Mouse (Mus musculus) Muller cell, postnatal 12 days (primary cell): ENCODE data around the gene Zfp579.
"Not testable (repeated sequence)": the region's sequence is repeated elsewhere in the genome, so short reads cannot be mapped to it uniquely, and the experiment has no call there.

ENCODE experiments used
- DNase-seq: peaks from one replicate; pipeline ENCODE4 v3.0.0-alpha.2; 2015; ENCODE audit errors: inconsistent ontology term

The Zfp579 gene

DNA sequence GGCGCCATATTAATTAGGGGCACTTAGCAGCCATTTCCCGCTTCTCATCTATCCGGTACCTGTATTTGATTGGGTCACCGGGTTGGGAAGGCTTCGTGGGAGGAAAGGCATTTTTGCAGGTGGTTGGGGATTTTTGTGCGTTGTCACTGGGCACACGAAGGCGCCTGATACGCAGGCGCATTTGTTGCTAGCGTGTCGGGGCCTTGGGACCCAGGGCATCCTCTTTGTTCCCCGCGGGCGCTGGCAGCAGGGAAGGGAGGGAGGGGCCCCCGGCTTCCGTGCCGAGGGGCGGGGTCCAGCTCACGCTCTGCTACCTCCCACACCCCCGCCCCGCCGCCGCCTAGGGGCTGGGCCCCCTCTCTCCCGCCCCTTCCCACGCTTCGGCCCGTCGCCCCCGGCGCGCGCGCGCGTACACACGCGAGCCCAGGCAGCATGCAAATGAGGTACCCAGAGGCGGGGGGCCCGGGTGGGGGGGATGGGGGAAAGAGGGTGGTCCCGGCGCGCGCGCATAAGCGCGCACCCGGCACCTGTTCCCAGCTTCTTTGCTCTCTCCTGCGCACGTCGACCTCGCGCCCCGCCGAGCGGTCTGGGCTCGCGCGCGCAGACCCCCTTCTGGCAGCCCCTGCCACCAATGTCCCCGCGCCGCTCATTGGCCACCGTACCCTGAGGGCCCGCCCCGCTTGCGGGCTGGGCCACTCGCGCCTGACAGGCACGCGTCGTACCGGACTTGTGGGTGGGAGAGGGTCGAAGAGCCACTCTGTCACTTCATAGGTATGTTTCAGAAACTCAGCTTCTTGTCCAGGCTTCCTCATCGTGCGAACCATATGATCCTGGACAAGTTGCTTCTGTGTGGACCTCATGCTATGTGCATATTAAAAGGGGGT is 19.4 kb upstream of the Zfp579 start, which contains the start of gene Gm44973:
TSS of gene Gm44973 (plus strand) at position 379 of the 884 bp plus-strand sequence.
- peak; percentile 98 for DNase-seq

DNA sequence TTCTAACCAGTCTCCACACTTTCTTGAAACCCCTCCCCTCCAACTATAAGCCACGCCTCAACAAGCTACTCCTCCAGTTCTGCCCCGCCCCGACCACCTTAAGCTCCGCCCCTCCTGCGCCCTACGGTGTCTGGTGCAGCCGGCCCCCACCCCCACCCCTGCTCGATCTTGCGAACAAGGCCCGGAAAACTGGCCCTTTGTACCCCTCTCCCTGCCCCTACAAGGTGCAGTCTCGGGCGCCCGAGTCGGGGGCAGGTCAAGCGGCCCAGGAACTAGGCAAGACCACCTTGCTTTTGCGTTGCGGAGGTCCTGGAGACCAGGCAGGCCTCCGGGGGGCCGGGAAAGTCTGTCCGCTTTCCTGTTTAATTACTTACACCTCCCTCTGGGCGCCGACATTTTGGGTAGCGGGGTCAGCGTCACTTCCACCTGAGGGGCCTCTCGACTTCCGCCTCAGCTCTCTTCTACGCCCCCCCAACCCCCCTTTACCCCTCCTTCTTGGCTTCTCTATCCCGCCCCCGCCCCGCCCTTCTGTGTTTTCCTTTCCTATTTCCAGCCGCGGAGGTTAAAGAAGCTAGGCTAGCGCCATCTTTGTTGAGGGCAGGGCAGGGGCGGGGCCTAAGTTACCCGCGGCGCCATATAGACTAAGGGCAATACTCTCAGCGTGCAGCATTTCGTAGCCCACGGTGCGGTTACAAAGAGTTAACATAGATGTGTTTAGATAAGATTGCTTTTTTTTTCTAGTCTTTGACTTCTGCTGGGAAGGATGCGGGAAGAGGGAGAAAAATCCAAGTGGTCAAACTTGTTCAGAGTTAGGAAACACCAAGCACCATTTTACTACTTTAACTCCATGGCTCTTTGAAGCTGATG is 18.5 kb upstream of the Zfp579 start, which contains the start of the genes Zfp524 and Fiz1:
TSS of gene Zfp524 (plus strand) at position 165 of the 867 bp plus-strand sequence.
TSS of gene Fiz1 (minus strand) at position 447 of the 867 bp plus-strand sequence.
- DNase-seq = peak; percentile 100

DNA sequence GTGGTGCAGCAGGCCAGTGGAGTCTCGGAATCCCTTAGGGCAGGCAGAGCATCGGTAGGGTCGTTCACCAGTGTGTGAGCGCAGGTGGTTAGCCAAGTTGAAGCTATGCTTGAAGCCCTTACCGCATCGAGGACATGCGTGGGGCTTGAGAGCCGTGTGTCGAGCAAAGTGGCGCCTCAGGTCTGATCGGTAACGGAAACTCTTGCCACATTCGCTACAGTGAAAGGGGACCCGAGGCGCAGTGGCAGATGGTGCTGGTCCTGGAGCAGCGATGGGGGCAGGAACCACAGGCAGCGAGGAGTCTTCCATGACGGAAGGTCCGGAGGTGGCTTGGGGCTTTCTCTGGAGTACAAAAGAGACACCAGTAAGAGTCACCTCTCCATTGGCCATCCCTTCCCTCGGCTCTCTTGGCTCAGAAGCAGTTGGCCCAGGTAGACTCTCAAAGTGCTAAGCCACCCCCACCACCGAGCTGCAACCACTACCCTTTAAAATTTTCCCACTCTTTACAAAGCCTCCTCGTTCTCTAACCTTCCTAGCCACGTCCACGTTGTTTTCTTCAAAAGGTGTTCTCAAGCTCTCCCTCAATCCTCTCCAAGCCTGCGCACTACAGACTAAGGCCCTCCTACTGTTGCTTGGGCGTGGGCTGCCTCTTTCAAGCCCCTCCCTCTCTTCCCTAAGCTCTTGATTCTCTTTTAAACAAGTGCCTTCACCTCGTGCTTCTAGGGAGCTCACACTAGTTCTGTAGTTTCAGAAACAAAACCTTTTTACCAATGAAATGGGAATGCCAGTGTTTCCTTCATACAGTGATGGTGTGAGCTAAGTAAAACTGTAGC is 16.9 kb upstream of the Zfp579 start:
- DNase-seq = no peak

- no peak for DNase-seq
Measured at GRCm38 (mm10) chr7:5008229-5008628, 12.3 kb upstream of the Zfp579 start.

- DNase-seq = not testable (repeated sequence)
Measured at GRCm38 (mm10) chr7:5002876-5003275, 6.9 kb upstream of the Zfp579 start.

GRCm38 (mm10) chr7:4999876-5000275 is 3.9 kb upstream of the Zfp579 start:
- no peak for DNase-seq

DNA sequence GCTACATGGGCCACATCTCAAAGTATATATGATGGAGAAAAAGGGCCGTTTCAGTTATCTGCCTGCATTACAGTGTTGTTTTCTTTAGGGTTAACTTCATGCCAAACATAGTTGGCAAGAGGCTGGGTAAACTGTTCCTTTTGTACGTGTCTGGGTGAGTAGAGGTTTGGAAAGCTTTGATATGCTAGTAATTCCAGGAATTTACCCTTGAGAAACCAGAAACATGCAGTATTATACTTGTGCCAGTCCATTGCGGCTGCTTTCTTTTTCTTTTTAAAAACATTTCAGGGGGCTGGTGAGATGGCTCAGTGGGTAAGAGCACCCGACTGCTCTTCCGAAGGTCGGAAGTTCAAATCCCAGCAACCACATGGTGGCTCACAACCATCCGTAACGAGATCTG is 976 bp upstream of the Zfp579 start:
- DNase-seq = peak; percentile 88

GRCm38 (mm10) chr7:4995268-4996002 is 523 bp downstream of the Zfp579 start:
- DNase-seq = peak; percentile 7

DNA sequence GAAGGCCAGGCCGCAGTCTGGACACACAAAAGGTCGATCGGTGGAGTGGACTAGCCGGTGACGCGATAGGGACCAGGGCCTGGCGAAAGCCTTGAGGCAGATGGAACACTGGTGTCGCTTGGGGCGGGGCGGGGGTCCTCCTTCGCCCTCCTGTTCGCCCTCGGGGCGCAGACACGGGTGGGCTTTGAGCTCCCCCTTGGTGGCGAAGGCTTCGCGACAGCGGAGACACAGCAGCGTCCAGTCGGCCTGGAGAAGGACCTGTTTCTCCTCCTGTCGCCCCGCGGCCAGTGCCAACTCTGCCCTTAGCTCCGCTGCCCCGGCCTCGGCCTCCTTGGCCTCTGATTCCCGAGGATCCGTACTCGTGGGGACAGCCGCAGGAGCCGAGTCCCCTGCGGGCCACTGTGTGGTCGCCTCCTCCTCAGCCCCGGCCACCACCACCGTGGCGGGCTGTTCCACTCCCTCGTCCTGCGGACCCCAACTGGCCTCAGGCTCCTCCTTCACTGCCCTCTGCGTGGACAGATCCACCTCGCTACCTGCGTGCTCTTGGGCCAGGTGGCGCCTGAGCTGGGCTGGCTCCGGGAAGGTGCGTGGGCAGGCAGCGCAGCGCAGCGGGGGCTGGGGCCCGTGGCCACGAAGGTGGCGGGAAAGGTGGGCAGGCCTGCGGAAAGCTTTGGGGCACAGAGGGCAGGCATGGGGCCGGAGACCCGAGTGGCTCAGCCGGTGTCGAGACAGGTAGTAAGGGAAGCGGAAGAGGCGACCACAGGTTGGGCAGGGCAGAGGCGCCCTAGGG is 1.8 kb downstream of the Zfp579 start:
- no peak for DNase-seq

DNA sequence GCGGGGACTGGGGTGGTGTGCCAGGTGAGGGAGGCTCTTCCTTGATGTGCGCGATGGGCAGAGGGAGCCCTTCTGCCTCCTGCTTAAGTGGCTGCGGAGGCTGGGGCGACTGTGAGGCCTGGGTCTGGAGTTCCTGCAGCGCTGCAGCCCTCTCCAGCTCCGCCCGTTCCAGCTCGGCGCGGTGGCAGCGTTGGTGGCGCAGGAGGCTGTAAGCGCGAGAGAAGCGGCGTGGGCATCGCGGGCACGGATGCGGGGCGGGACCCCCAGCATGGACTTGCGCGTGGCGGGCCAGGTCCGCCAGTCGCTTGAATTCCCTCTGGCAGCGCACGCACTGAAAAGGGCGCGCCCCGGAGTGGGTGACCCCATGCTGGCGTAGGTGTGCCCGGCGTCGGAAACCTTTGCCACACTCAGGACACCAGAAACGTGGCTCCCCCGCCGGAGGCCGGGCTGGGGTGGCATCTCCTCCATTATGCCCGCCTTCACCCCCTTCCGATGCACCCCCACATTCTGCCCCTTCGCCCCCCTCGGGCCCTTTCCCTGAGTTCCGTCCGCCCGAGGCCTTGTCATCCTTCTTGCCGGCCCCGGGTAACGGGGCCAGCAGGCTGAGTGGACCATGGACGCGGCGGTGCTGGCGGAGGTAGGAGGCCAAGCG is 2.5 kb downstream of the Zfp579 start:
- DNase-seq = no peak

DNA sequence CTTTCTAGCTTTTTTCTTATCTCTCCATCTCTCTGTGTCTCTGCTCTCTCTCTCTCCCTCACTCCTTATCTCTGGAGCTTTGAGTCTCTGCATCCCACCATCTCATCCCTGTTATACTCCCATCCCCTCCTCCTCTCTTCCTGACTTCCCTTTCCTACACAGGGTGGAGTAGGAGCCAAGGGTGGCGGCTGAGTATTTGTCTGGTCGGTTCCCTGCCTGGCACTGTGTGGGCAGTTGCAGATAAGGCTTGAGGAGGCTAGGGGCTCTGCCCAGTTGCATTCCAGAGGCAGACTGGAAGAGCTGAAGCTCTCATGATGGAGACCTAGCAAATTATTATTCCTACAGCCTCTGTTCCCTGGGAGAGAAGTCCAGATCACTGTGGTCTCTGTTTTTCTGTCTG is 7.7 kb downstream of the Zfp579 start:
- no peak for DNase-seq

DNA sequence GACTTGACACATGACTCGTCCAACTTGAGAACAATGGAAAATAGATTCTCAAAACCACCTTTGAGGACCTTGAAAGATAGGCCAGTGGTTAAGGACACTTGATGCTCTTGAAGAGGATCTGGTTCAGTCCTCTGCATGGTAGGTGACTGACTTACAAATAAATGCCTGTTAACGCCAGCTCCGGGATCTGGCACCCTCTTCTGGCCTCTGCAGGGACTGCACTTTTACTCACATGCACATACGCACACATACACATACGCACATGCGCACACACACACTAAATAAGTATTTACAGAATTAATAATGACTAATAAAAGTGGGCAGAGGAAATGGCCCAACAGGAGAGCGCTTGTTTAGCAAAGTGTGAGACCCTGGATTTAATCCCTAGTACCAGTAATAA is 19.1 kb downstream of the Zfp579 start:
- no peak for DNase-seq

DNA sequence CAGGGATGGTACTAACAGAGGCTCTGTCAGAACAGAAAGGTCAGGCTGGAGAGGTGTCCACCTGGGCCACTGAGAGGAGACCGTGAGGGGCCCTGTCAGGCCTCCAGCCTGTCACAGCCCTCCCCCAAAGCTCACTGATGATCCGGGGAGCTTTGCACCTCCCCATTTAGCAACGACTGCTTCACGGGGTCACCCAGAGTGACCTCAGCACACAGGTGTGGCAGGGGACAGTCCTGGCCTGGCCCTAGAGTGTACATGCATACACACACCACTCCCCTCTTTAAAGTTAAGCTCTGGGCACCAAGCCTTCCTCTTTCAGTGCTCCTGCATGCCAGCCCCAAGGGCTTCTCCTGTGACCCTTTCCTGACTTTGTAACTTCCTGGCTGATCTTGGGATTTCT is 20.5 kb downstream of the Zfp579 start:
- DNase-seq = no peak

DNA sequence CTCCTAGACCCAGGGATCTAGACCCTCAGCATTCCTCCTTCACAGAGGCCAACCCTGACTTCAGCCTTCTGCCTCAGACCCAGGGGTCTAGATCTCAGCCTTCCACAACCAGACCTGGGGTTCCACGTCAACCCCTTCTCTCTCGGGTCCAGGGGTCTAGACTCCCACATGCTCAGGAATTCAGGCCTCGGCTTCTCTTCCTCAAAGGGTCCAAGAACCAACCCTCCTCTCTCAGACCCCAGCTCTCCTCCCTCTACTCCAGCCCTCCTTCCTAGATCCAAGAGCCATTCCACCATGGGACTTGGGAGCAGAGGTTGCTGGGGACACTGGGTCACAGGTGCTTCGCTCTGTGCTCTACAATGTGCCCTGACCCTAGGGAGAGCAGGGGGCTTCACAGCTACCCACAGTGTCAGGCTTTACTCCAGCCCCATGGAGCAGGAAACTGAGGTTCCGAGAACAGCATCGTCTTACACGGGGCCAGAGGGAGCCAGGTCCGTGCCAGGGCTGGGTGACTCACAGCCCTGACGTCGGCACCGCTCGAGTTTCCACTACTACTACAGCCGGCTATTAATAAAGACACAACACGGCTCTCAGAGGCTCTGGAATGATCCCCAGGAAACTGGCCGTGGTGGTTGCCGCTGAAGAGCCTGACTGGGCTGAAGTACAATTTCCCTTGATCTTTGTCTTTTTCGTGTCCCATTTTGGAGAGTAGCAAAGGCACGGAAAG is 23.5 kb downstream of the Zfp579 start:
- DNase-seq = peak; percentile 21

GRCm38 (mm10) chr7:4971710-4972109 is 24.2 kb downstream of the Zfp579 start:
- DNase-seq = no peak

- no peak for DNase-seq
Measured at GRCm38 (mm10) chr7:4971068-4971467, 24.9 kb downstream of the Zfp579 start, which contains the start of gene Sbk3. TSS of gene Sbk3 (minus strand) at chr7:4971168.

GRCm38 (mm10) chr7:4964988-4965387 is 31.0 kb downstream of the Zfp579 start:
- DNase-seq = no peak

DNA sequence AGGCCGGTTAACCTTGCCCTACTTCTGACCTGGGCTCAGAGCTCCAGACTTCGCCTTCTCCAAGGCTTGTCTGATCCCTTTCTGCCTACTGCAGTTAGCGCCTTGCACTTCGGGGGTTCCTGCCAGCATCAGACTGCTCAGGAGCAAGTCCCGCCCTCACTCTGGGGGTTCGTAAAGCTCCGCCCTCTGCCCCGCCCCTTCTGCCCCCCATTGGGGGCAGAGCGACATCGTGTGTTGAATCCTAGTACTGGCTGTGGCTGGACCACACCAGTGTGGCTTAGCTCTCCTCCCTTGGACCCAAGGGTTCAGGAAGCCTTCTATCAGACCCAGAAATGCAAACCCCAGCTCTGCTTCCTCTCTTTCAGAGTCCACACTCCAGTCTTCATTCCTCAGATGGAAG is 31.7 kb downstream of the Zfp579 start, which contains the start of gene Sbk2:
TSS of gene Sbk2 (minus strand) at position 135 of the 400 bp plus-strand sequence.
- DNase-seq = peak; percentile 70

GRCm38 (mm10) chr7:4963527-4963926 is 32.4 kb downstream of the Zfp579 start:
- no peak for DNase-seq
